Mouse (Mus musculus) brain, embryonic 14.5 days (tissue): ENCODE data around the gene Sap25. TPM values are rescaled to one million over a fixed set of nuclear protein-coding genes. Genes with fewer than 3 reads are reported as not detected.

Experiments used
- DNase-seq: peaks from one replicate; pipeline ENCODE4 v3.0.0-alpha.2; 2011; ENCODE audit warnings: low read depth
- CTCF ChIP-seq: fragments of 200-500 bp; IDR thresholded peaks from 2 replicates; pipeline ENCODE4 v1.5.1; 2012; ENCODE audit warnings: inconsistent platforms, mild to moderate bottlenecking, moderate library complexity, borderline replicate concordance; ENCODE audit not compliant: insufficient read depth, insufficient read length; ENCODE audit errors: extremely low read depth
- POLR2A ChIP-seq: fragments of 200-500 bp; IDR thresholded peaks from 2 replicates; pipeline ENCODE4 v1.6.1; 2012; ENCODE audit warnings: mild to moderate bottlenecking, inconsistent platforms, borderline replicate concordance; ENCODE audit not compliant: poor library complexity, insufficient read depth, insufficient read length, severe bottlenecking; ENCODE audit errors: extremely low read depth
- polyA plus RNA-seq: library from polyadenylated mRNA; depleted of rRNA; stranded (reverse); fragments of >200 nt; gene quantifications from 2 replicates; pipeline ENCODE4 v1.2.3, GENCODE M21; 2012; rRNA removed

Sap25 gene
- polyA plus RNA-seq, 1 experiment: 31.0 TPM

DNA sequence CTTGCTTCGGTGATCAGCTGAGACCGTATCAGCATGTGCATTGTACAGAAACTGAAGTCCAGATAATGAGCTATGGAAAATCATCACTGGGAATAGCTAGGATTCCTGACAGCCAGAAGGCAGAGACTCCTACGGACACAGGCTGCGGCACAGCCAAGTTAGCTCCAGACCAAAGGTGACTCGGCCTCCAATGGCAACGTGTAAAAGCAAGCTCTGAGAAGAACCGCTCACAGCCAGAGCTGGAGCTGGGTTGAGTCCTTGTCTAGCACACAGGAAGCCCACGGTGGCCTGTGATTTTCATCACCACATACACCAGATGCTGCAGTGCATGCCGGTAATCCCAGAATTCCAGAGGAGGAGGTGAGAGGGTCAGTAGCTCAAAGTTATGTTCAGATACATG is 49.4 kb downstream of the Sap25 start:
- no peak for DNase-seq
- TF ChIP-seq CTCF (no peak), POLR2A (no peak)

GRCm38 (mm10) chr5:137691881-137692280 is 50.7 kb downstream of the Sap25 start:
- TF ChIP-seq POLR2A (no peak), CTCF (no peak)
- no peak for DNase-seq

Other genes starting within 250 kb of the Sap25 start
- gene Zan, start 164.3 kb upstream of the Sap25 start, polyA plus RNA-seq: 0.20 and 0.30 TPM in 2 replicates
- 64.3 and 83.1 TPM in 2 replicates for gene Pop7, start 138.8 kb upstream of the Sap25 start, polyA plus RNA-seq
- 56.9 and 57.9 TPM in 2 replicates for gene Gigyf1, start 122.8 kb upstream of the Sap25 start, polyA plus RNA-seq
- not detected in 2 replicates for gene Epo, start 108.1 kb upstream of the Sap25 start, polyA plus RNA-seq
- gene Gnb2, start 107.8 kb upstream of the Sap25 start, polyA plus RNA-seq: 1,055 and 1,401 TPM in 2 replicates
- 298 and 316 TPM in 2 replicates for gene Actl6b, start 87.8 kb upstream of the Sap25 start, polyA plus RNA-seq
- 9.4 and 13.5 TPM in 2 replicates for gene Tfr2, start 71.5 kb upstream of the Sap25 start, polyA plus RNA-seq
- 88.2 and 103 TPM in 2 replicates for gene Mospd3, start 40.3 kb upstream of the Sap25 start, polyA plus RNA-seq
- 14.5 and 30.4 TPM in 2 replicates for gene Pcolce, start 27.6 kb upstream of the Sap25 start, polyA plus RNA-seq
- gene Fbxo24, start 12.3 kb upstream of the Sap25 start, polyA plus RNA-seq: 0.23 and 0.25 TPM in 2 replicates
- gene Lrch4, start 12.2 kb upstream of the Sap25 start, polyA plus RNA-seq: 16.9 and 18.8 TPM in 2 replicates
- 14.8 and 14.9 TPM in 2 replicates for gene Gm20605, start 12.2 kb upstream of the Sap25 start, polyA plus RNA-seq
- gene Irs3, start 4.4 kb downstream of the Sap25 start, polyA plus RNA-seq: 0.06 TPM in 1 of 2 replicates, not detected in the other
- gene Agfg2, start 43.4 kb downstream of the Sap25 start, polyA plus RNA-seq: 17.8 and 23.8 TPM in 2 replicates
- 208 and 219 TPM in 2 replicates for gene Nyap1, start 100.3 kb downstream of the Sap25 start, polyA plus RNA-seq
- 51.8 and 53.7 TPM in 2 replicates for gene Tsc22d4, start 104.4 kb downstream of the Sap25 start, polyA plus RNA-seq
- gene Ppp1r35, start 137.5 kb downstream of the Sap25 start, polyA plus RNA-seq: 47.7 and 81.6 TPM in 2 replicates
- gene Mepce, start 146.3 kb downstream of the Sap25 start, polyA plus RNA-seq: 35.7 and 38.5 TPM in 2 replicates
- gene Zcwpw1, start 146.5 kb downstream of the Sap25 start, polyA plus RNA-seq: 8.1 and 8.2 TPM in 2 replicates
- gene Pilra, start 194.9 kb downstream of the Sap25 start, polyA plus RNA-seq: 0.12 and 0.42 TPM in 2 replicates
- gene Pilrb1, start 216.8 kb downstream of the Sap25 start, polyA plus RNA-seq: 0.16 TPM in 1 of 2 replicates, not detected in the other
- gene Pilrb2, start 230.5 kb downstream of the Sap25 start, polyA plus RNA-seq: 0.08 TPM in 1 of 2 replicates, not detected in the other